Mouse (Mus musculus): ENCODE measurements around the gene Tdrd12. TPM values are rescaled to one million over a fixed set of nuclear protein-coding genes. Genes with fewer than 3 reads are reported as not detected.

The Tdrd12 gene
- 0.35 and 0.54 TPM in 2 replicates for polyA plus RNA-seq (2012; rRNA removed)

GRCm38 (mm10) chr7:35537562-35537961 is at the start of gene Tdrd12:
Gene Tdrd12, minus strand, starts transcription at chr7:35537745.
- Histone ChIP-seq H3K4me1 (ENCODE audit: control insufficient read depth, insufficient read depth, low read length) (no peaks in the 10 kb centered on the region), H3K27ac (ENCODE audit: insufficient read depth, low read length) (no peak within 1 kb of the TSS), H3K27me3 (ENCODE audit: control insufficient read depth, insufficient read depth, low read length) (no peaks in the 10 kb centered on the region), H3K4me3 (replicated peaks; ENCODE audit: insufficient read depth, low read depth, low read length) (no peak within 1 kb of the TSS)
- TF ChIP-seq CTCF (IDR thresholded peaks at IDR 0.05; ENCODE audit: borderline replicate concordance, insufficient read depth, low read depth, low read length) (no peak), POLR2A (IDR thresholded peaks at IDR 0.05; ENCODE audit: borderline replicate concordance, insufficient read depth, low read length) (no peak)
- no peak for DNase-seq
- 91% methylated on average over 17 of the region's 17 CpGs for WGBS

- DNase-seq, result no peak
- H3K4me3 ChIP-seq (replicated peaks; ENCODE audit: insufficient read depth, low read depth, low read length), result peak overlapping the region; percentile 83
- 22% methylated on average over 15 of the region's 15 CpGs for WGBS
- peaks cover 10% of the 10 kb centered on the region for H3K4me1 ChIP-seq (ENCODE audit: control insufficient read depth, insufficient read depth, low read length)
- H3K27me3 ChIP-seq (ENCODE audit: control insufficient read depth, insufficient read depth, low read length), result no peaks in the 10 kb centered on the region
- TF ChIP-seq POLR2A (IDR thresholded peaks at IDR 0.05; ENCODE audit: borderline replicate concordance, insufficient read depth, low read length), result no peak
- TF ChIP-seq CTCF (IDR thresholded peaks at IDR 0.05; ENCODE audit: borderline replicate concordance, insufficient read depth, low read depth, low read length), result no peak
- H3K27ac ChIP-seq (ENCODE audit: insufficient read depth, low read length), result no peak overlapping the region
Measured at GRCm38 (mm10) chr7:35586906-35587445, 49.4 kb upstream of the Tdrd12 start.

GRCm38 (mm10) chr7:35586055-35586905 is 48.7 kb upstream of the Tdrd12 start, which contains the start of gene Ankrd27:
Gene Ankrd27, plus strand, starts transcription at chr7:35586244.
- peak; percentile 95 for DNase-seq
- peaks cover 10% of the 10 kb centered on the region for H3K4me1 ChIP-seq (ENCODE audit: control insufficient read depth, insufficient read depth, low read length)
- H3K27me3 ChIP-seq (ENCODE audit: control insufficient read depth, insufficient read depth, low read length), result no peaks in the 10 kb centered on the region
- H3K27ac ChIP-seq (ENCODE audit: insufficient read depth, low read length), result no peak within 1 kb of the TSS
- TF ChIP-seq CTCF (IDR thresholded peaks at IDR 0.05; ENCODE audit: borderline replicate concordance, insufficient read depth, low read depth, low read length) (no peak), POLR2A (IDR thresholded peaks at IDR 0.05; ENCODE audit: borderline replicate concordance, insufficient read depth, low read length) (peak; percentile 61; the same call in 1 of the 2 replicates)
- peak within 1 kb of the TSS; percentile 83 for H3K4me3 ChIP-seq (replicated peaks; ENCODE audit: insufficient read depth, low read depth, low read length)
- WGBS, result under 1% methylated on average over 49 of the region's 49 CpGs

- Histone ChIP-seq H3K4me1 (ENCODE audit: control insufficient read depth, insufficient read depth, low read length) (peaks cover 10% of the 10 kb centered on the region), H3K27me3 (ENCODE audit: control insufficient read depth, insufficient read depth, low read length) (no peaks in the 10 kb centered on the region), H3K4me3 (replicated peaks; ENCODE audit: insufficient read depth, low read depth, low read length) (peak within 1 kb of the TSS; percentile 83), H3K27ac (ENCODE audit: insufficient read depth, low read length) (no peak within 1 kb of the TSS)
- TF ChIP-seq POLR2A (IDR thresholded peaks at IDR 0.05; ENCODE audit: borderline replicate concordance, insufficient read depth, low read length), result no peak
- no peak for TF ChIP-seq CTCF (IDR thresholded peaks at IDR 0.05; ENCODE audit: borderline replicate concordance, insufficient read depth, low read depth, low read length)
- under 1% methylated on average over 45 of the region's 45 CpGs for WGBS
- peak in 1 of 2 experiments; percentile 17 for DNase-seq
Measured at GRCm38 (mm10) chr7:35585191-35586054, 47.9 kb upstream of the Tdrd12 start, which contains the start of gene Rgs9bp. Gene Rgs9bp, minus strand, starts transcription at chr7:35585582.

GRCm38 (mm10) chr7:35584786-35585190 is 47.2 kb upstream of the Tdrd12 start:
- WGBS, result under 1% methylated on average over 50 of the region's 50 CpGs
- no peak for TF ChIP-seq POLR2A (IDR thresholded peaks at IDR 0.05; ENCODE audit: borderline replicate concordance, insufficient read depth, low read length)
- TF ChIP-seq CTCF (IDR thresholded peaks at IDR 0.05; ENCODE audit: borderline replicate concordance, insufficient read depth, low read depth, low read length), result no peak
- H3K27me3 ChIP-seq (ENCODE audit: control insufficient read depth, insufficient read depth, low read length), result no peaks in the 10 kb centered on the region
- peak overlapping the region; percentile 39 for H3K4me3 ChIP-seq (replicated peaks; ENCODE audit: insufficient read depth, low read depth, low read length)
- H3K27ac ChIP-seq (ENCODE audit: insufficient read depth, low read length), result no peak overlapping the region
- DNase-seq, result peak; percentile 29 to 39
- H3K4me1 ChIP-seq (ENCODE audit: control insufficient read depth, insufficient read depth, low read length), result peaks cover 10% of the 10 kb centered on the region

- DNase-seq, result peak in 1 of 2 experiments; percentile 8
- no peak for TF ChIP-seq POLR2A (IDR thresholded peaks at IDR 0.05; ENCODE audit: borderline replicate concordance, insufficient read depth, low read length)
- Histone ChIP-seq H3K27me3 (ENCODE audit: control insufficient read depth, insufficient read depth, low read length) (no peaks in the 10 kb centered on the region), H3K4me3 (replicated peaks; ENCODE audit: insufficient read depth, low read depth, low read length) (peak overlapping the region; percentile 39), H3K27ac (ENCODE audit: insufficient read depth, low read length) (no peak overlapping the region), H3K4me1 (ENCODE audit: control insufficient read depth, insufficient read depth, low read length) (peaks cover 10% of the 10 kb centered on the region)
- WGBS, result 8% methylated on average over 36 of the region's 36 CpGs
Measured at GRCm38 (mm10) chr7:35584068-35584785, 46.7 kb upstream of the Tdrd12 start.
